Mouse (Mus musculus) embryonic facial prominence, embryonic 10.5 days (tissue): ENCODE measurements at regions not wholly inside any gene's neighbourhood (a gene's known extent, or its start where the extent isn't known, plus 50 kb on each side); places are given as distances from the start of the nearest gene placed in this dataset.
"Not testable (repeated sequence)": the region's sequence is repeated elsewhere in the genome, so short reads cannot be mapped to it uniquely, and the experiment has no call there.

ENCODE experiments used
- DNase-seq: peaks from one replicate; pipeline ENCODE4 v3.0.0-alpha.2; 2017; ENCODE audit warnings: low spot score
- H3K27ac ChIP-seq: fragments of 300-500 bp; sonication (generic); replicated peaks from 2 replicates; pipeline ENCODE4 v1.5.1; 2016; ENCODE audit warnings: mild to moderate bottlenecking
- H3K27me3 ChIP-seq: fragments of 300-500 bp; sonication (generic); replicated peaks from 2 replicates; pipeline ENCODE4 v1.6.1; 2016; ENCODE audit warnings: low read depth, mild to moderate bottlenecking; ENCODE audit not compliant: poor library complexity, severe bottlenecking
- H3K36me3 ChIP-seq: fragments of 300-500 bp; sonication (generic); replicated peaks from 2 replicates; pipeline ENCODE4 v1.6.1; 2016; ENCODE audit warnings: mild to moderate bottlenecking, moderate library complexity
- H3K4me1 ChIP-seq: fragments of 300-500 bp; sonication (generic); 2 replicates; pipeline ENCODE4 v1.6.1; 2016
- H3K4me3 ChIP-seq: fragments of 300-500 bp; sonication (generic); 2 replicates; pipeline ENCODE4 v1.5.1; 2016; ENCODE audit warnings: mild to moderate bottlenecking, moderate library complexity
- H3K9me3 ChIP-seq: fragments of 300-500 bp; sonication (generic); 2 replicates; pipeline ENCODE4 v1.6.1; 2016; ENCODE audit warnings: mild to moderate bottlenecking
- WGBS: fragments of 180-500 bp; shearing (Covaris S2); methylation state at CpG from one replicate; pipeline ENCODE4 v1.1.7; 2016; 5-methylcytosine and 5-hydroxymethylcytosine counted together

- DNase-seq = peak; percentile 21
- H3K9me3 ChIP-seq = no peaks in the 10 kb centered on the region
Measured at GRCm38 (mm10) chr5:16937840-16938239, 146.2 kb downstream of the Gm28710 start.

GRCm38 (mm10) chr5:16947430-16947829 is 155.8 kb downstream of the Gm28710 start:
- 16% methylated on average over 1 of the region's 1 CpGs for WGBS
- DNase-seq = no peak

More at GRCm38 (mm10) chr5:16937840-16938239, 146.2 kb downstream of the Gm28710 start:
- Histone ChIP-seq H3K4me3 (no peak overlapping the region), H3K27ac (no peak overlapping the region), H3K36me3 (no peaks in the 10 kb centered on the region), H3K27me3 (no peaks in the 10 kb centered on the region), H3K4me1 (no peaks in the 10 kb centered on the region)
- 55% methylated on average over 1 of the region's 1 CpGs for WGBS

GRCm38 (mm10) chr5:16967735-16968134 is 176.1 kb downstream of the Gm28710 start:
- no peak for DNase-seq
- WGBS = 74% methylated on average over 4 of the region's 4 CpGs
- Histone ChIP-seq H3K4me1 (no peaks in the 10 kb centered on the region), H3K36me3 (no peaks in the 10 kb centered on the region), H3K4me3 (no peak overlapping the region), H3K27me3 (no peaks in the 10 kb centered on the region), H3K27ac (no peak overlapping the region), H3K9me3 (no peaks in the 10 kb centered on the region)

More at GRCm38 (mm10) chr5:16947430-16947829, 155.8 kb downstream of the Gm28710 start:
- H3K27me3 ChIP-seq = no peaks in the 10 kb centered on the region
- no peaks in the 10 kb centered on the region for H3K36me3 ChIP-seq
- H3K4me3 ChIP-seq = no peak overlapping the region
- no peak overlapping the region for H3K27ac ChIP-seq
- no peaks in the 10 kb centered on the region for H3K4me1 ChIP-seq
- no peaks in the 10 kb centered on the region for H3K9me3 ChIP-seq

GRCm38 (mm10) chr5:16968817-16969216 is 177.2 kb downstream of the Gm28710 start:
- 50% methylated on average over 1 of the region's 1 CpGs for WGBS
- H3K4me1 ChIP-seq, H3K36me3 ChIP-seq, H3K4me3 ChIP-seq, H3K27me3 ChIP-seq, H3K9me3 ChIP-seq, H3K27ac ChIP-seq, DNase-seq: not testable (repeated sequence)

GRCm38 (mm10) chr5:16973206-16973896 is 181.7 kb downstream of the Gm28710 start:
- Histone ChIP-seq H3K27me3 (no peaks in the 10 kb centered on the region), H3K9me3 (no peaks in the 10 kb centered on the region), H3K27ac (no peak overlapping the region), H3K36me3 (no peaks in the 10 kb centered on the region), H3K4me3 (no peak overlapping the region), H3K4me1 (no peaks in the 10 kb centered on the region)
- 81% methylated on average over 1 of the region's 1 CpGs for WGBS
- no peak for DNase-seq

- DNase-seq = no peak
- H3K9me3 ChIP-seq = no peaks in the 10 kb centered on the region
- 91% methylated on average over 2 of the region's 2 CpGs for WGBS
Measured at GRCm38 (mm10) chr5:16976006-16976405, 184.4 kb downstream of the Gm28710 start.

GRCm38 (mm10) chr5:16984877-16985276 is 193.3 kb downstream of the Gm28710 start:
- 87% methylated on average over 2 of the region's 2 CpGs for WGBS
- Histone ChIP-seq H3K36me3 (no peaks in the 10 kb centered on the region), H3K4me3 (no peak overlapping the region), H3K4me1 (no peaks in the 10 kb centered on the region), H3K27ac (no peak overlapping the region), H3K9me3 (no peaks in the 10 kb centered on the region), H3K27me3 (no peaks in the 10 kb centered on the region)
- DNase-seq = no peak

More at GRCm38 (mm10) chr5:16976006-16976405, 184.4 kb downstream of the Gm28710 start:
- no peak overlapping the region for H3K4me3 ChIP-seq
- H3K4me1 ChIP-seq = no peaks in the 10 kb centered on the region
- no peaks in the 10 kb centered on the region for H3K36me3 ChIP-seq
- no peaks in the 10 kb centered on the region for H3K27me3 ChIP-seq
- H3K27ac ChIP-seq = no peak overlapping the region

- no peak for DNase-seq
- Histone ChIP-seq H3K36me3 (no peaks in the 10 kb centered on the region), H3K9me3 (no peaks in the 10 kb centered on the region), H3K27me3 (no peaks in the 10 kb centered on the region), H3K27ac (no peak overlapping the region), H3K4me1 (no peaks in the 10 kb centered on the region), H3K4me3 (no peak overlapping the region)
- WGBS = 84% methylated on average over 1 of the region's 1 CpGs
Measured at GRCm38 (mm10) chr5:16991518-16991917, 199.9 kb downstream of the Gm28710 start.

- no peaks in the 10 kb centered on the region for H3K27me3 ChIP-seq
- H3K9me3 ChIP-seq = no peaks in the 10 kb centered on the region
- no peak overlapping the region for H3K27ac ChIP-seq
- H3K4me1 ChIP-seq = no peaks in the 10 kb centered on the region
- H3K4me3 ChIP-seq = no peak overlapping the region
- WGBS = 47% methylated on average over 2 of the region's 2 CpGs
- no peaks in the 10 kb centered on the region for H3K36me3 ChIP-seq
- no peak for DNase-seq
Measured at GRCm38 (mm10) chr5:16999183-16999582, 207.6 kb downstream of the Gm28710 start.

GRCm38 (mm10) chr5:17006807-17007522 is 215.4 kb downstream of the Gm28710 start:
- no peaks in the 10 kb centered on the region for H3K4me1 ChIP-seq
- no peak overlapping the region for H3K4me3 ChIP-seq
- DNase-seq = no peak
- H3K27me3 ChIP-seq = no peaks in the 10 kb centered on the region
- 71% methylated on average over 3 of the region's 3 CpGs for WGBS
- H3K27ac ChIP-seq = no peak overlapping the region
- H3K9me3 ChIP-seq = no peaks in the 10 kb centered on the region
- no peaks in the 10 kb centered on the region for H3K36me3 ChIP-seq

- Histone ChIP-seq H3K4me1 (no peaks in the 10 kb centered on the region), H3K27ac (no peak overlapping the region), H3K9me3 (no peaks in the 10 kb centered on the region), H3K27me3 (no peaks in the 10 kb centered on the region), H3K36me3 (no peaks in the 10 kb centered on the region), H3K4me3 (no peak overlapping the region)
- no peak for DNase-seq
Measured at GRCm38 (mm10) chr5:17021636-17022035, 230.0 kb downstream of the Gm28710 start.

GRCm38 (mm10) chr5:17053935-17054334 is 262.3 kb downstream of the Gm28710 start:
- DNase-seq = no peak
- 64% methylated on average over 2 of the region's 2 CpGs for WGBS
- no peaks in the 10 kb centered on the region for H3K9me3 ChIP-seq
- H3K27ac ChIP-seq = no peak overlapping the region
- H3K4me1 ChIP-seq = no peaks in the 10 kb centered on the region
- H3K36me3 ChIP-seq = no peaks in the 10 kb centered on the region
- no peaks in the 10 kb centered on the region for H3K27me3 ChIP-seq
- H3K4me3 ChIP-seq = no peak overlapping the region

GRCm38 (mm10) chr5:17064565-17064964 is 273.0 kb downstream of the Gm28710 start:
- Histone ChIP-seq H3K27me3 (no peaks in the 10 kb centered on the region), H3K9me3 (no peaks in the 10 kb centered on the region), H3K36me3 (no peaks in the 10 kb centered on the region), H3K27ac (no peak overlapping the region), H3K4me1 (no peaks in the 10 kb centered on the region), H3K4me3 (no peak overlapping the region)
- DNase-seq = no peak
- 94% methylated on average over 8 of the region's 8 CpGs for WGBS
